Mouse (Mus musculus) subcutaneous adipose tissue, adult 2 months (tissue): ENCODE results near the gene Elfn2. TPM values are rescaled to one million over a fixed set of nuclear protein-coding genes. Genes with fewer than 3 reads are reported as not detected.

Experiments
- polyA plus RNA-seq: library from polyadenylated mRNA; depleted of rRNA; stranded (reverse); fragments of >200 nt; gene quantifications from 2 replicates; pipeline ENCODE4 v1.2.3, GENCODE M21; 2012; ENCODE audit warnings: low replicate concordance; rRNA removed

The Elfn2 gene
- 0.05 TPM in 1 of 2 replicates, not detected in the other for polyA plus RNA-seq

GRCm38 (mm10) chr15:78718290-78719250, at the start of gene Elfn2:
Gene Elfn2 (minus strand): TSS chr15:78718771.

Other genes with a start within 250 kb of the Elfn2 start
- 4.6 and 26.4 TPM in 2 replicates for gene Il2rb, start 223.5 kb downstream of the Elfn2 start, polyA plus RNA-seq
- gene C1qtnf6, start 187.4 kb downstream of the Elfn2 start, polyA plus RNA-seq = 46.2 and 80.3 TPM in 2 replicates
- 0.09 TPM in 1 of 2 replicates, not detected in the other for gene Sstr3, start 174.1 kb downstream of the Elfn2 start, polyA plus RNA-seq
- 28.5 and 94.6 TPM in 2 replicates for gene Rac2, start 146.0 kb downstream of the Elfn2 start, polyA plus RNA-seq
- gene Cyth4, start 121.7 kb downstream of the Elfn2 start, polyA plus RNA-seq = 32.4 and 50.0 TPM in 2 replicates
- 87.2 and 261 TPM in 2 replicates for gene Mfng, start 54.7 kb upstream of the Elfn2 start, polyA plus RNA-seq
- 28.9 and 72.2 TPM in 2 replicates for gene Card10, start 84.3 kb upstream of the Elfn2 start, polyA plus RNA-seq
- 113 and 345 TPM in 2 replicates for gene Cdc42ep1, start 123.9 kb upstream of the Elfn2 start, polyA plus RNA-seq
- gene Lgals2, start 136.8 kb upstream of the Elfn2 start, polyA plus RNA-seq = 0.75 and 1.7 TPM in 2 replicates
- 77.4 and 85.5 TPM in 2 replicates for gene Gga1, start 158.4 kb upstream of the Elfn2 start, polyA plus RNA-seq
- 0.04 and 0.08 TPM in 2 replicates for gene Gm49510, start 180.9 kb upstream of the Elfn2 start, polyA plus RNA-seq
- gene Sh3bp1, start 181.0 kb upstream of the Elfn2 start, polyA plus RNA-seq = 27.4 and 95.4 TPM in 2 replicates
- 7.4 and 12.8 TPM in 2 replicates for gene Pdxp, start 195.1 kb upstream of the Elfn2 start, polyA plus RNA-seq
- 3,321 and 5,577 TPM in 2 replicates for gene Lgals1, start 208.0 kb upstream of the Elfn2 start, polyA plus RNA-seq
- gene Nol12, start 216.2 kb upstream of the Elfn2 start, polyA plus RNA-seq = 28.0 and 29.6 TPM in 2 replicates
- 71.7 and 108 TPM in 2 replicates for gene Triobp, start 229.0 kb upstream of the Elfn2 start, polyA plus RNA-seq